Mouse (Mus musculus) heart, postnatal 14 days (tissue): Measurements from ENCODE around the gene Atn1. TPM values are rescaled to one million over a fixed set of nuclear protein-coding genes. Genes with fewer than 3 reads are reported as not detected.

Source experiments
- DNase-seq, 2 experiments: peaks; one replicate each; pipeline ENCODE4 v3.0.0; 2021 to 2022
- intact Hi-C: fragments of 180-260 bp; cut with DNase I; formaldehyde crosslinking; loops from one replicate; pipeline ENCODE4 v1.15.1; 2025
- total RNA-seq, 2 experiments: library from RNA; stranded (reverse); gene quantifications; 2 replicates each; pipeline ENCODE4 v1.2.3; 2021

Atn1 gene
- total RNA-seq, 2 experiments from 2014 or later, result 48.1 to 48.9 TPM

GRCm38 (mm10) chr6:124744755-124745321 lies 11.5 kb downstream of the Atn1 start:
- no peak for DNase-seq
- intact Hi-C loops, result loop anchor here (5.0 kb wide), 1 partner anchor 43 kb away; no protein-coding TSS in a partner anchor

- no peak for DNase-seq
- intact Hi-C loops, result loop anchor here (5.0 kb wide), 1 partner anchor 41 kb away; no protein-coding TSS in a partner anchor
These were observed 12.7 kb downstream of the Atn1 start for GRCm38 (mm10) chr6:124743647-124744046.

GRCm38 (mm10) chr6:124742839-124743514 lies 13.3 kb downstream of the Atn1 start:
- intact Hi-C loops, result loop anchor here (5.0 kb wide), 1 partner anchor 41 kb away; no protein-coding TSS in a partner anchor
- no peak for DNase-seq

DNA sequence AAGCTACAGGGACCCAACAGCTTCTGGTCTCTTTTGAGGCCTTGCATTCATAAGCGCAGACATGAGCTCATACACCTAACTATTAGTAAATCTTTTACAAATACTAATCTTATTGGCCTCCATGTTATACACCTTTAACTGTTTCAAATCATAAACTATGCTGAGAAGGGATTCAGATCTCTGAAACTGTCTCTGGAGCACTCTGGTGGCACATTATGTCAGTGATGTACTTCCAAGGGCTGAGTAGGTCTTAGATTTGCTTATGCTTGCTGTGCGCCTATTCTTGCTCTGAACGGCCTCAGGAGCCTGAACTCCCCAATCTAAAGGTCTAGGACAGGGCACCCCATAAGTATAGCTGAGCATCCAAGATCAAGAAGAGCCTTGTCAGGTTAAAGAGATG lies 14.5 kb downstream of the Atn1 start:
- DNase-seq, result no peak
- intact Hi-C loops, result loop anchor here (2.0 to 5.0 kb wide), 2 partner anchors 15 to 40 kb away; partner anchors contain the start of genes Atn1 and Gm45234

DNA sequence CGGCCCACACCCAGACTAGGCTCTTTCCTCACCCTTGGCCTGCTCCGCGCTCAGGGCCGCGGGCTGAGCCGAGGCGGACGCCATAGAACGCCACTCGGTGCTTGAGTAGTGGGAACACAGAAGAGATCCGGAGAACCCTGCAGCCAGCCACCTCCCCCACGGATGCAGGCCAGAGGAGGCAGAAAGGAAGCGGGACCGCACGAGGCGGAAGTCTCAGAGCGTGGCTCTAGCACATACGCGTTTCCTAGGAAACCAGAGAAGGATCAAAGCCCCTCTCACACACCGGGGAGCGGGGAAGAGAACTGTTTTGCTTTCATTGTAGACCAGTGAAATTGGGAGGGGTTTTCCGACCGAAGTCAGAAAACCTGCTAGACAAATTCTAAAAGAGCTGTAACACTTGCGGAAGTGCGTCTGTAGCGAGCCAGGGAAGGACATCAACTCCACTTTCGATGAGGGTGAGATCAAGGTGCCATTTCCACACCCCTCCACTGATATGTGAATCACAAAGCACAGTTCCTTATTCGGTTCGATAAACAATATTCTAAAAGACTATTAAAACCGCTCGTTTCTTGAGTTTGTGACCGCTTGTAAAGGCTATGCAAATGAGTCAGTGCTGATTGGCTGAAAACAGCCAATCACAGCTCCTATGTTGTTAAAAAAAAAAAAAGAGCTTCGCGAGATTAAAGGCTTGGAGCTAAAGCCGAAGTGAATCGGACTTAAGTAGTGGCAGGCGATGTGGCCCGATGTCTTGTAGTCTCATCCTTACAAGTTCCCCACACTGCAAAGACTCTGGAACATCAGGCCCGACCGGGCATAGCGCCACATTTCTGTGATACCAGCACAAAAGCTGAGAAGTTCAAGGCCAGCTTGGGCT lies 15.2 kb downstream of the Atn1 start, which contains the start of gene Grcc10:
TSS of gene Grcc10 (minus strand) at position 487 of the 874 bp plus-strand sequence.
- DNase-seq, result peak; percentile 85
- intact Hi-C loops, result loop anchor here (1.0 to 5.0 kb wide), 3 partner anchors 16 to 39 kb away; partner anchors contain the start of genes Atn1, Emg1, Gm45234 and Phb2

- intact Hi-C loops, result loop anchor here (1.0 to 5.0 kb wide), 3 partner anchors 16 to 38 kb away; partner anchors contain the start of genes Atn1, Emg1, Gm45234 and Phb2
- no peak for DNase-seq
These were observed 16.0 kb downstream of the Atn1 start for GRCm38 (mm10) chr6:124740211-124740887.

DNA sequence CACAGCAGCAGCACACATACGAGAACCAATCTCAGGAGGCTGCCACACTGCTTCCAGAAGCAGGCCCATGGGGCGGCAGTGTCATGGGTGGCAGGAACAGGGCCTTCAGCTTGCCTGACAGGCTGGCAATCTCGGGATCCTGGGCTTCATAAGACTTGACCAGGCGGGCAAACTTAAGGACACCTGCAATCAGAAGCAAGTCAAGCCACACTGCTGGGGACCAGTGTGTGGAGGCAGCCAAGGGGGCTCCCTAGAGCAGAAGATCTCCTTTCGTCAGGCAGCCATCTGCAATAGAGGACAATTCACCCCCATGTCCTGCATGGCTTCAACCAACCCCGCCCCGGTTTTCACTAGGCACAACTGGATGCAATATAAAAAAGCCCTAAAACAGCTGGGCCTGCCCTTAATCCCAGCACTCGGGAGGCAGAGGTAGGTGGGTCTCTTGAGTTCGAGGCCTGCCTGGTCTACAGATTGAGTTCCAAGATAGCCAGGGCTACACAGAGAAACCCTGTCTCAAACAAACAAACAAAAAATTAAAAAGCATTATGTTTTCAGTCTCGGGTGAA lies 17.0 kb downstream of the Atn1 start:
- intact Hi-C loops, result loop anchor here (2.0 to 5.0 kb wide), 2 partner anchors 19 to 167 kb away; partner anchors contain the start of gene C1rb
- DNase-seq, result no peak

- intact Hi-C loops, result loop anchor here (2.0 to 5.0 kb wide), 2 partner anchors 18 to 166 kb away; partner anchors contain the start of gene C1rb
- peak in 1 of 2 experiments; percentile 36 for DNase-seq
These were observed 17.8 kb downstream of the Atn1 start, which contains the start of gene Ptpn6 for GRCm38 (mm10) chr6:124738511-124739023. Gene Ptpn6 (minus strand): TSS chr6:124738714.

- no peak for DNase-seq
- intact Hi-C loops, result loop anchor here (5.0 kb wide), 1 partner anchor 165 kb away; the partner anchor contains the start of gene C1rb
These were observed 19.3 kb downstream of the Atn1 start for GRCm38 (mm10) chr6:124737040-124737439.

GRCm38 (mm10) chr6:124734417-124734816 lies 21.9 kb downstream of the Atn1 start:
- DNase-seq, result no peak
- intact Hi-C loops, result no loop called here

GRCm38 (mm10) chr6:124732476-124733370 lies 23.6 kb downstream of the Atn1 start:
- peak; percentile 41 to 53 for DNase-seq
- intact Hi-C loops, result no loop called here

- intact Hi-C loops, result no loop called here
- DNase-seq, result no peak
These were observed 25.3 kb downstream of the Atn1 start for GRCm38 (mm10) chr6:124731038-124731437.

GRCm38 (mm10) chr6:124729850-124730705 lies 26.2 kb downstream of the Atn1 start:
- intact Hi-C loops, result no loop called here
- no peak for DNase-seq

GRCm38 (mm10) chr6:124728621-124729020 lies 27.7 kb downstream of the Atn1 start:
- intact Hi-C loops, result no loop called here
- DNase-seq, result no peak

DNA sequence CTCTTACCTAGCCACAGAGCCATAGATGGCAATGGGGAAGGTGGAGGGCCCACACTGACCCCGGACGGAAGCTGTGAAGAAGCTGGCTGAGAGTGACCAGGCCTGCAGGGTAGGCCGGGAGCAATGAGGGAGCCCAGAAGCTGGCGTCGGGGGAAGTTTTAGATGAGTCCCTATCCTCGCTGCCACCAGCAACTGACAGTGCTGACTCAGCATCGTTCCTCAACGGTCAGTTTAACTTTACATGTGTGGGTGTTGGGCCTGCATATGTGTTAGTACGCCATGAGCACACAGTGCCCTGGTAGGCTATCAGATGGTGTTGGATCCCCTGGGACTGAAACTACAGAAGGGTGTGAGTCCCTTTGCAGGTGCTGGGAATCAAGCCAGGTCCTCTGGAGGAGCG lies 31.9 kb downstream of the Atn1 start:
- intact Hi-C loops, result no loop called here
- DNase-seq, result no peak

- intact Hi-C loops, result no loop called here
- no peak for DNase-seq
These were observed 32.8 kb downstream of the Atn1 start for GRCm38 (mm10) chr6:124723541-124723940.

DNA sequence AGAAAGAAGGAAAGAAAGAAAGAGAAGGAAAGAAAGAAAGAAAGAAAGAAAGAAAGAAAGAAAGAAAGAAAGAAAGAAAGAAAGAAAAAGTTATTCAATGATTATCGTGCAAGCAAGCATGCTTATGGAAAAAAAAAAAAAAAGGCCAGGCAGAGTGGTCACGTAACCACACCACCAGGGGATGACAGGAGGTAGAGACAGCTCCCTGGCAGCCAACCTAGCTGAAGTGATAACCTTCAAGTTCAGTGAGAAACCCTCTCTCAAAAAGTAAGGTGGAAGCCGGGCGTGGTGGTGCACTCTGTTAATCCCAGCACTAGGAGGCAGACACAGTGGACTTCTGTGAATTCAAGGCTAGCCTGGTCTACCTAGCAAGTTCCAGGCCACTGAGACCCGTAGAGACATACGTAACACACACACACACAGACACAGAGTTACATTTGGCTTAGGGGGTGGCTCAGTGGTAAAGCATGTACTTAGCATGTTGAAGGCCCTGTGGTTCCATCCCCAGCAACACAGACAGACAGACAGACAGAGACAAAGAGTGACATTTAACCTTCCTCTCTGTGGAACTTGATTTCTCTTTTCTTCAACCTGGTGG lies 33.3 kb downstream of the Atn1 start:
- intact Hi-C loops, result no loop called here
- DNase-seq, result peak in 1 of 2 experiments; percentile 51
